Mouse (Mus musculus) neural tube, embryonic 10.5 days (tissue): ENCODE results near the gene Myo16.

Source experiments
- DNase-seq: peaks from one replicate; pipeline ENCODE4 v3.0.0-alpha.2; 2017; ENCODE audit warnings: low spot score; ENCODE audit errors: extremely low spot score

Gene Myo16

DNA sequence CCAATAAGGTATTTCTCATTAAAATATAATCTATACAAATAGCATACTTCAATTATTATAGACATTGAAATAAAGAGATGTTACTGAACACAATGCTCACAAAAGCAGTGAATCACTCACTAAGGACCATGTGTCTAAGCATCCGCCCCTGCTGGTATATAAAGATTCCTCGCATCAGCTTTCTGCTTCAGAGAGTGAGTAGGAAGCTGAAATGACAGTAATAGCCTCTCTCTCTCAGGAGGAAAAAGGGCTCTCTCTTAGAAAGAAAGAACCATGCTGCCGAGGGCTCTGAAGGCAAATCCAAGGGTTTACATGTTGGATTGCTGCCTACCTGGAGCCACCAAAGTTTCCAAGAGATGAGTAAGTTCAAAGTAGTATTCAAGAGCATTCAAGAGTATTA lies 392.2 kb downstream of the Myo16 start:
- no peak for DNase-seq

DNA sequence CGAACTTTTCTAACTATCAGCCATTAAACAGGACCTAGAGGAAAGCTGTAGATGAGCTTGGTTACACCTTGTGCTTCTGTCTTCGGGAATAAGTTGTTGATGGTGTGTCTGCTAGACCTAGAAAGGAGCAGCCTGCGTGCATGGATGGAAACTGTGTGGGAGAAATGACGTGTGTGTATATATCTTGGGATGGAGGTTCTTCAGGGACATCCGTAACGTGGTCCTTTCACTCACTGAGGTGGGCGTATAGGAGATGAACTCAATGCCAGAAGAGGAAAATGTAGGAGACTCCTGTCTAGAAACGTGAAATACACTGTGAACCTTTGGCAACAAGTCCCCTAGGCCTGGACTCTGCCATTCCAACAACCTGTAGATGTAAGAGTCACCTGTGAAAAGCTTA lies 392.8 kb downstream of the Myo16 start:
- no peak for DNase-seq

DNA sequence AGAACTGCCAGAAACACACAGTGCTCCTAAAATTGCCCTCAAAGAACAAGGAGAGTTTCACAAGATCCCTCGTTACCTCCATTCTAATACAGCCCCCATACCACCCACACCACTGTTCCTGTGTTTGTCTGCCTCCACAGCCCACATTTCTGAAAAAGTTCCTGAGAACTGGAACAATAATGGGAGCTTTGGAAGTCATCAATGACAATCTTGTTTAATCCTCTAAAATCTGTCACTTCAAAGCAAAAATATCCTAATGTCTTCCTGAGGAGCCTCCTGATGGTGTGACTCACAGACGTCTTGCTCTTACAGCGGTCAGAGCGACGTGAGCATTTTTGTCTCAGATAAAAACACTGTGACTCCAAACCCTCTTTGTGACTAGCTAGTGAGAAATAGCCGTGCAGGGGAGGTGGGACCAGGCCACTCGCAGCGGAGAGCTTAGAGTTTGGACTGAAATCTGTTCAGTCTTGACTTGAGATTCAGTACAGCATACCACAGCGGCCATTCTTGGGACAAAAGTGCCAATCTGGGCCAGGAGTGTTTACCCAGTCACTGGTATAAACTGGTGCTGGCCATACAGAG lies 394.4 kb downstream of the Myo16 start:
- DNase-seq = no peak

DNA sequence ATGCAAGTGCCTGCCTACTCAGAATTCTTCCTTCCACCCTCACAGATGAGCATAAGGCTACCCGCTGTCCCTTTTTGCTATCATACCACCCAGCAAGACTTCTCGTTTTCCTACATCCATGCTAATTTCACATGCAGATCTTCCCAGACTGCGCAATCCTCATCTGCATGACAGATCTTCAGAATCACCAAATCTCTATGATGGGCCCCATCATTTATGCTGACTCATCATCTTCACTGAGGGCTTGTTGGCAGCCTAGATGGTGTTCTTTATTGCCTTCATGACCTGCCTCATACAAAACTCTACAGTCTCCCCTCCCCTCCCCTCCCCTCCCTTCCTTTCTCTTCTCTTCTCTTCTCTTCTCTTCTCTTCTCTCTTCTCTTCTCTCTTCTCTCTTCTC lies 395.7 kb downstream of the Myo16 start:
- no peak for DNase-seq

DNA sequence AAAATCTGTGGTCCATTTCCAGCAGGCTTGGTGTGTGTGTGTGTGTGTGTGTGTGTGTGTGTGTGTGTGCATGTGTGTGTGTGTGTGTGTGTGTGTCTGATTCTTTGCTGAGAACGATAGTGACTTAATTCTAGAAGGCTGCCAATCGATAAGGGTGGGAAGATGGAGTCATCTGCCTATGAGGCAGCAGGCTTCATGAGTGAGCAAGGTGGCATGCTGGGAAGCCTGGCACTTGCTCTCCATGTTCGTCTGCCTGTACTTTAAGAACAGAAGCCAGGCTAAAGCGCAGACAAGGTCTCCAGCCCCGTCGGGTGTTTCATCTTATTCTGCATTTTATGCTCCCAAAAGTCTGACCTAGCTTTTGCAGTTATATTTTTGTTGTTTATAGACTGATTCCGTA lies 404.2 kb downstream of the Myo16 start:
- DNase-seq = no peak

DNA sequence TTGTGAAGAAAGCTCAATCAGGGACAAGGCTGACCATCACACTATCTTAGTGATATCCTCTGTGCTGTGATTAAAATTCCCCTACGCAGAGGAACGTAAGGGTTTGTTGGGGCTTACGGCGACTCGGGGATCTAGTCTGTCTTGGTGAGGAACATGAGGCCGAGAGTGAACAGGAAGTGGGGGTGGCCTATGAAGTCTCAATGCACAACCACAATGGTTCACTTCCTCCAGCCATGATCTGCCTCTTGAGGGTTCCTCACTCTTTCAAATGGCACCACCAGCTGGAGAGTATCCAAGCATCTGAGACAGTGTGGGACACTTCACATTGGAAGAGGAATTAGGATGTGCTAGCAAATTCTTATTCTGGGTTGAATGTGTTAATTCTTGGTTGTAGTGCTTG lies 405.8 kb downstream of the Myo16 start:
- DNase-seq = no peak

DNA sequence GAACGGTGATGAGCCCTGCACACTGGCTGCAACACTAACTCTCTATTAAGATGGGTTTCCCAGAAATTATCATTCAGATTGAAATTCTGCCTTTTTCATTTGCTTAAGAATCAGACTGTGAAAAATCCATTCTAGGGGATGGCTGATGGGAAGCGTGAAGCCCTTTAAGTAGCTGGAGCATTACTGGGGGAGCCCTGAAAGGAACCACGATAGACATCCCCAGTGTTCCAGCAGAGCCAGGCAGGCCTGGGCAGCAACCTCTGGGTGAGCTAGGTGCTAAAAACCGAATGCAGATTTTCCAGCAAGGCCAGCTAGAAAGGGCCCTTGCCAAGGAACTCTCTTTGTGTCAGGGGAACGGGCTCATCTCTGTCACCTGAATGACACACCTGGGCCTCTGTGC lies 407.9 kb downstream of the Myo16 start:
- no peak for DNase-seq

DNA sequence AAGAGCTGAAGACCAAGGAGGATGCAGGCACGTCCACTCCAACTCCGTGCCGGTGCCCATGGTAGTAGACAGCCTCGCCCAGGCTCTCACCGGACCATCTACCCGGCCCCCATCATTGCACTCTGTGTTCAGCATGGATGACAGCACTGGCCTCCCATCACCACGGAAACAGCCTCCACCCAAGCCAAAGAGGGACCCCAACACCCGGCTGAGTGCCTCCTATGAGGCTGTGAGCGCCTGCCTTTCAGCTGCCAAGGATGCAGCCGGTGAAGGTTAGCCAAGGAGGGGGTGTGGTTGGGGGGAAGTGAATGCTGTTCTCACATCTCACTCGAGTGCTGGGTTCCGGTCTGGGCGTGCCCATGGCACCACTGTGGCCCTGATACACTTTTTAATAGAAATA lies 408.3 kb downstream of the Myo16 start:
- DNase-seq = no peak

DNA sequence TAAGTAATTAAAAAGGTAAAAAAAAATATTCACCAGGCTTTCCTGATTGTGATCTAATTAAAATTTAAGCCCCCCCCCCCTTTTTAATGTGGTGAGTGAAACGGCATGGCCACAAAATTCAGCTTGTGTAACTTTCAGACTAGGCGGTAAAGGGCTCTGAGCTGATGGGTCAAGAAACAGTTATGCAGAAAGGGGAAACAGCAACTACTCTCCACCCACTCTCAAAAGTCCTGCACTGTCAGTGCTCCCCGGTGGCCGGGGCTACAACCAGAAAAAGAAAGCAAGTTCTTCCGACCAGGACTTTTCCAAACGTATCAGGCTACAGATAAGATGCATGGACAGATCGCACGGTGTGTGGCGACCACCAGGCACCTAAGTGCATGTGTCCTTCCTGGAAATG lies 408.9 kb downstream of the Myo16 start:
- DNase-seq = no peak

DNA sequence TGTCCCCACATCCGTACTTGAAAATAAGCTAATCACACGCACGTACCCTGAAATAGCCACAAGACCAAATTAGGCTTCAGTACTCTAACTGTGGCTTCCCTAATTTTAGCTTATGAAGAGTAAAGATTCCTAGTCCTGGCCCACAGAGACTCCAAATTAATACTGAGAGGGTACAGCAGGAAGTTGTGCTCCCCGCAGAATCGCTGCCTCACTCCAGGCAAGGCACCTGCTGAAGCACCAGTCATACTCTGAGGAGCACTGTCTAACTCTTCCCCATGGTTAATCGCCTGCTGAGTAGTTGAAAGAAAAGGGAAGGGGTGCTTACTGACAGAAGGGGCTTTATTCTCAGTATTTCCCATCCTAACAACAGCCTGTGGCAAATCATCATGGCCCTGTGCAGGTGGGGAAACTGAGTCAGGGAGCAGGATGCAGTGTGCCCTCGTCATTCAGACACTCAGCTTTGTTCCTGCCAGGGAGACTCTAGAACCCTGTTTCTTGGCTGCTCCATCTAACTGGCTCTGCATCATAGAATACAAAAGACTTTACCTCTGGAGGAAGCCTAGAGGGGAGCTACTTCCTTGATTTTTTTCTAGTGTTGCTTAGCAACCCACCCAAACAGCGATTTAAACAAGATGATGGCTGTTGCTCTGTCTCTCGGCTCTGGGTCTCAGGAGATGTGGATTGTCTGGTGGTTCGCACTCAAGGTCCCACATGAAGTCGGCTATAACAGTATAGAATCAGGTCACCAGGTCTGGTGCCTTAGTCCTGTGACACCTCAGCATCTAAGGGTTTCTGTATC lies 411.7 kb downstream of the Myo16 start:
- DNase-seq = no peak

DNA sequence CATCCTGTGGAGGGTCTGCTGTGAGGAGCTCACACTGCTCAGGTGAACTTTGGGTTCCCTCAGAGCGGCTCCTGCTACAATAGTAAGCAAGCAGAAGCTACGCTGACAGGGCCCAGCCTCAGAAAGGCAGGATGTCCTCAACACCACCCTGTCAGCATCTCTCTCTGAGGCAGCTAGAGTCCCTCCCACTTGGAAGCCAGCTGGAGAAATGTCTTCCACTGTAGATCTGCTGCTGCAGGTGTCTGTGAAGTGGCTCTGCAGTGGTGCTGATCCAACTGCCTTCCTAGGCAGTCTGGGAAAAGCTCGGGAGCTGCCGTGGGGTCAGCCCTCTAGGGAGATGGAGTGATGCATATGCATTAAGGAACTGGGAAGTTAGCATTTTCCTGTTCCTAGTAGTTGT lies 414.7 kb downstream of the Myo16 start:
- DNase-seq = no peak

DNA sequence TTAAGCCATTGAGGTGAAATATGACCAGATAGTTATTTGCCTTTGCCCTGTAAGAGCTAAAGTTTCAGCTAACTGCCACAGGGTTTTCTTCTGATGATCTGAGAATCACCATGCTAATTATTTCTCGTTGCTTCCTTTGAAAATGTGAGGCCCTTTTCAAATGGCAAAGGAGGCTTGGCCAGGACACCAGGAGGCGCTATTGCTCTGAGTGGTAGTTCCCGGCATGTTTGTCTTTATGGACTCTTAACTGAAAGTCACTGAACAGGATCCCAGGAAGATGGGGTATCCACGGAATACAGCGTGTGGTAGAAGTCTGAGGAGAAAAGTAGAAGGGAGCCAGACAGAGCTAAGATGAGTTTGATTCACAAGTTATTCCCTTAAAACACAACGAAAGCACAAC lies 420.4 kb downstream of the Myo16 start:
- DNase-seq = peak; percentile 81

DNA sequence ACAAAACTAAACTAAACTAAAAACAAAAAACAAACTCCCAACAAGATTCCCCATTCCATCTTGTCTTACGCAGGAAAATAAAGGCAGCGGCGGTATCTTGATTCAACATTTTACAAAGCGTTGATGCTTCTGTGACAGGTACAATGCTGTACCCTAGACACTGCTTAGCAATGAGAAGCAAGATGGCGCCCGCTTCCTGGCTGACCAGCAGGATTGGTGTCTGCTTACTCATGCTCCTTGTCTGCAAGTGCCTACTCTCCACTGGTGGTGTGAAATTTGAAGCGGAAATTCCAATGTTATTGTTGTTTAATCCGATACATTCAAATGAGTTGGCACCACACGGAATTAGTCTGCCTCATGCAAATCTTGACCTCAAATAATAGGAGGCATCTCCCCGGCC lies 421.5 kb downstream of the Myo16 start:
- DNase-seq = no peak

DNA sequence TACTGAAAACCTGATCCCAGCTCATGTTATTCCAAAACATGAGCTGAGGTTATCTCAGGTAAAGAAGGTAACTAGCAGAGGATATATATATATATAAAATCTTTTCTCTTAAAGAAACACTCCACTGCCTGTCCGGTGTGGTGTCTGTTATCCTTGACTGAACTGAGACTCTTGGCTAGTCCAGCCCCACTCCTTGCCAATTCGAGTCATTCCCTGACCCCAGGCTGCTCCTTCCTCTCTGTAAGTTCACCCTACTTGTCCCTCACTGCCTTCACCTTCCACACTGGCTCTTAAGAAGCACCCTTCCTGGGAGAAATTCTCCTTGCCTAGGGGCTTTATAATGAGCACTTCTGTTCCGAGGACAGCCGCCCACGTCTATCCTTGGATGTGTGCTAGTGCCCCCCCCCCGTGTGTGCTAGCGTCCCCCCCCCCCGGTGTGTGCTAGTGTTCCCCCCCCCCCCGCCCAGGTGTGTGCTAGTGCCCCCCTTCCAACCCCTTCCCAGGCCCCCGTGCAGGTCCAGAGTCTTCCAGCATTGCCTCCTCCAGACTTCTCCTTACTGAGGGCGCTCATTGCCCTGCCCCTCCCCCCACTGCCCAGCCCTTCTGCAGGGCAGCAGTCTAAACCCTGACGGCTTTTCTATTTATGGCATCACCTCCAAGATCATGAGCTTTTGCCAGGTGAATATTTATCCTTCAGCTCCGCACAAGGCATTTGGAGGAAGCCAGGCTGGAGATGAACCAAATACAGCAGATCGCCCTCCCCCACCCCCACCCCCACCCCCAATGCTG lies 433.4 kb downstream of the Myo16 start:
- no peak for DNase-seq

DNA sequence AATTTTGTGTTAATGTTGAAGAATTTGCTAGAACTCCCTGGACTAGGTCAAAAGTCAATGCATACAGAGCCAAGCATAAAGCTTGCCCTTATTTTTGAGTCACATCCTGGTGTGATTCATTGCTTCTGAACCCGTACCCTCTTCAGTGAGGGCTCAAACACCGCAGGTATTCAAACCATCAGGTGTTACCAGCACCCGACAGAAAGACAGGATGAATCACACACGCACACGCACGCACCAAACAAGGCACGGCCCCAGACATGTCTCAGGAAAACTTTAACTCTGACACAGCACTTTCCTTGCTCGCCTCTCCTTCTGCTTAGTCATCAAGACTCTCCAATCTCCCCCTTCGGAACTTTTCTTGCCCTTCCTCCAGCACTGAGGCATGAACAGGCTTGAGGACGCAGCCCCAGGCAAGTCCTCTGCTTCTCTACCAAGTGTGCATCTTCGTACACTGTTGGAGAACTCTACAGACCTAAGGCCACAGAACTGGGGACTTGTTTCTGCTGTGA lies 435.8 kb downstream of the Myo16 start:
- DNase-seq = no peak

DNA sequence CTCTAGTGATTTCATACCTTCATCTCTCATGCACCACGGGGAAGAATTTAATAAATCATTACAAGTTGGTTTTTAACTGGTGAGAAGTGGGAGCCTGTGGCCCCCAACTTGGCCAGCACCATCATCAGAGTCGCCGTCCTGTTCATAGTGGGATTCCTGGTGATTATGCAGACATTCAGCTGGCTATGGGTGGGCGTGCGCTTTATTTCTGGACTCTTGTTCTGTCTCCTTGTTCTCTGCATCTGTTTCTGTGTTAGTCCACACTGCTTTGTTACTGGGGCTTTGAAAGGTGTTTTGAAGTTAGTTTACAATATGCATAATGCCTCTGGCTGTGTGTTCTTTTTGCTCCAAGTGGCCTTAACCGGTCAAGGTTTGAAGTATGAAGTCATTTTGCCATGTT lies 439.2 kb downstream of the Myo16 start:
- no peak for DNase-seq

DNA sequence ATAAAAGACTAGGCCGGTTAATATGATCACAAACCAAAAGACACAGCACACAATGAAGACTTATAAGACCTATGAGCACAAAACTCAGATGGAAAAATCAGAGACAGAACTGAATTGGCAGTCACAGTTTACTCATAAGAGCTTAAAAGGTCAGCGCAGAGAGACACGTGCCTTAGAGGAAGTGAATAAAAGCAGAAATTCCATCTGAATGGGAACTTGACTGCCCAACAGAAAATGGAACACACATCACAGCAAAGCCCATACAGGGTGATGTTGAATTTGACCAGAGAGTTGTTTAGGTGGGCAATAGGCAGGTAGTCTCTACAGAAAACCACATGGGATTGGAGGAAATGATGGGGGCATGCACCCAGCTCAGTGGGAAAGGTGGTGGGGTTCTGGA lies 442.6 kb downstream of the Myo16 start:
- DNase-seq = no peak

DNA sequence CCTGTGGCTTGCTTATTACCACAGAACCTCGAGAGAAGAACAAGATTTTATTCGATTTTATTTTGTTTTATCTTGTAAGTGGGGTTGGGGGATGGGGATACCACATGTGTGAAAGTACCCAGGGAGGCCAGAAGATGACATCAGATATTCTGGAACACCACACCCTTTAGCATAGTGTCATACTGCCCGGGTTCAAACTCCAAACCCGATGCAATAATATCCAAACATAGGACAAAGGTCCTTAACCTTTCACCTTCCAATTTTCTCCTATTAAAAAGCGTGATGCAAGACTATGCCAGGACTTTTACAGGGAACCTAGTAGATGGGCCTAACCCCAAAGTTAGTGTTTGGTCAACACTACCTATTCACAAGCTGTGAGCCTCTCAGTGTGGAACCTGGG lies 443.9 kb downstream of the Myo16 start:
- DNase-seq = no peak

DNA sequence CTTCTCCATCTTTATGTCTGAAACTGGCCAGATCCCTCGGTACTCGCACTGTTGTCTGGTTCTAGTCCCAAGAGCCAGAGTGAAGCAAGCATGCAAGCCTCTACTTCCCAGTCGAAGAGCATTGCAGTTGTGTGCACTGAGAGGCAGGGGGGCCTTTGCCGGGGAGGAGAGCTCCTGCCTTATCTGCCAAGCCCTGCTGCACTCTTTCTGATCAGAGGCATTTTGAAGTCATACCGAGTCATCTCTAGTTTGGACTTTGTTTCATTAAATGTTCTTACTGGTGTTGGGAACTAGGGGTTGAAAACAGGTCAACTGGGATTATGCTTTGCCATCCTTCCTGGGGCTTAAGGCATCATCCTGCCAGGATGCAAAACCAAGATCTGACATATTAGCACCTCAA lies 445.2 kb downstream of the Myo16 start:
- no peak for DNase-seq

DNA sequence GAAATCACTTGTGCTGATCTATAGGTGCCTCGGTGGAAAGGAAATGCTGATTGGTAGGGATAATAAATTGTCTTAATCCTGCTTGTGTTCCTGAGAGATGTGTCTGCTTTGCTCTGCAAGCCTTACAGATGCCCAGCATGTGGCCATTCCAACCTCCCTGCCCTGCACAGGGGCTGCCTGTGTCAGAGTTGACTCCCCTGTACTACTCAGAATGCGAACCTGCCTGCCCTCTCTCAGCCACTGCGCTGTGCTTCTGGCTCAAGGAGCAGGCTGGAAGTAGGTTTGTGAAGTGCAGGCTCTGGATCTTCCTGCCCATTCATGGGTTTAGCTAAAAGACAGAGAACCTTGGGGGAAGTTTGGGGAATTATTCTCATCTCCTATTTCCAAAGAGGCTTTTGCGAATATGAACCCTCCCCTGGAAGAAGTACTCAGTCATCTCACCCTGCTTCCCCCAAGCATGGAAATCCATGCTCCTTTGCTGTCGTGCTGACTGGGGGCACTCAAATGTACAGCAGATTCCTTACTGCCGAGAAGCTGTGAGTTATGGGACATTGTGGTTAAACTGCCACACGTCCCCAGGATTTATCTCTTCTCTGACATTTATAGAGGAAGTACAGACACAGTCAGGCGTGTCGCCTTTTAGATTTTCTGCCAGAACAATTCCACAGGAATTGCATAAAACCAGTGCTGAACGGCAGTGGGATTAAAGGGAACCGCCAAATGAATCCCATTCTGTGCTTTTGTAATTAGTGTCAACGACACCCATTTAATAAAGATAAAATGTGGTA lies 452.5 kb downstream of the Myo16 start:
- peak; percentile 41 for DNase-seq

DNA sequence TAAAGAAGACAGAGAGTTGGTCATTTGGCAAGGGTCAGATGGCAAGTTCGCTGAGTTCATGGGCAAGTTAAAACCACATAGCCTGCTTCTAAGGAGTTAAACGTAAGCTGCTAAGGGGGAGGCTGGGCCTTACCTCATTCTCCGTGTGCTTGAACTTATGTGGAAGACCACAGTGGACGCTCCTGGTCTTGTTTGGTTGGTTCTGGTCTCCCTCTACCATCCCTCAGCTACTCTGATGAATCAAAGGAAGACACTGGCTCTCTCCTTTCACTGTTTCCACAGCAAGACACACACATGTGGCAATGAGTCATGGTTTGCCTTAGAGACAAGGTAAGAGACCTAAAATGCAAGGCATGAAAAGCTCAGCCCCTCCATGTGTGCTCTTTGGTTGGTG lies 453.1 kb downstream of the Myo16 start:
- no peak for DNase-seq

DNA sequence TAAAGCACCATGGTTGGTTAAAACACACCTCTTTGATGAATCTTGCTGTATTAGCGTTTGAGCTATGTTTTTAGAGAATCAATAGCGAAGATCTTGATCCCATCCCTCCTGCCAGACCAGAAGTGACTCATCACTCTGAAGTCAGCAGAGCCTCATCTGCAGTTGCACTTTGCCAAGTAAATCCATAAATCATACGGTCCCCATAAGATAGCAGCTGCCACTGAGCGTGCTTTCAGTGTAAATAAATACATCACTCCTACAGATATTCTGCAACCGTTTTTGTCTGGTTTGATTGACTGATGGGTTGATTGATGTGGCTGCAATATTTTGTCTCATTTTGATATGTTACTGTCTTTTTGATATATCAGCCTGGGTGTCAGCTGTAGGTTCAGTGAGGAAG lies 457.9 kb downstream of the Myo16 start:
- DNase-seq = no peak
